Mouse (Mus musculus): ENCODE results near the gene 4930404N11Rik.
A peak's percentile ranks its signal among the peaks of the same experiment; 100 is the strongest.

GRCm38 (mm10) chr10:81349146-81349545 is 16.5 kb downstream of the 4930404N11Rik start:
- no peak for TF ChIP-seq CTCF (IDR thresholded peaks at IDR 0.05; ENCODE audit: borderline replicate concordance, insufficient read depth, low read length)
- TF ChIP-seq POLR2A (IDR thresholded peaks at IDR 0.05; ENCODE audit: low read depth, low read length): peak; percentile 64

Data from embryonic fibroblast, embryonic 13.5 days (primary cell).